Mouse (Mus musculus) kidney, postnatal 14 days (tissue): ENCODE data around the gene Olfr1510.
"Not testable (repeated sequence)": the region's sequence is repeated elsewhere in the genome, so short reads cannot be mapped to it uniquely, and the experiment has no call there.

Experiments
- DNase-seq: peaks from one replicate; pipeline ENCODE4 v3.0.0; 2022; ENCODE audit warnings: mixed read lengths

Olfr1510 gene

GRCm38 (mm10) chr14:52414273-52414672, at the start of gene Olfr1510:
Gene Olfr1510 (minus strand): TSS chr14:52414373.
- no peak for DNase-seq

- DNase-seq = no peak
These were observed 47.8 kb upstream of the Olfr1510 start for GRCm38 (mm10) chr14:52461928-52462327.

DNA sequence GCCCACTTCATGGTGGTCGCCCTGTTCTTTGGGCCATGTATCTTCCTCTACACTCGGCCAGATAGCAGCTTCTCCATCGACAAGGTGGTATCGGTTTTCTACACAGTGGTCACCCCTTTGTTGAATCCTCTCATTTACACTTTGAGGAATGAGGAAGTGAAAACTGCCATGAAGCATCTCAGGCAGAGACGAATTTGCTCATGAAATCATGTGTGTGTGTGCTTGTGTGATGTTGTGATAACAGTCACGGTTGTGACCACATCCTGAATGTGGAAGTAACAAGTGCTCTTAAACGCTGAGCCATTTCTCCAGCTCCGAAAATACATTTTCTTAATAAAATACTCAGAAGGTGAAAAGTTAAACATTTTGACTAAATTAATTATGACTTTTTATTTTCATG, 37.0 kb upstream of the Olfr1510 start:
- no peak for DNase-seq

DNA sequence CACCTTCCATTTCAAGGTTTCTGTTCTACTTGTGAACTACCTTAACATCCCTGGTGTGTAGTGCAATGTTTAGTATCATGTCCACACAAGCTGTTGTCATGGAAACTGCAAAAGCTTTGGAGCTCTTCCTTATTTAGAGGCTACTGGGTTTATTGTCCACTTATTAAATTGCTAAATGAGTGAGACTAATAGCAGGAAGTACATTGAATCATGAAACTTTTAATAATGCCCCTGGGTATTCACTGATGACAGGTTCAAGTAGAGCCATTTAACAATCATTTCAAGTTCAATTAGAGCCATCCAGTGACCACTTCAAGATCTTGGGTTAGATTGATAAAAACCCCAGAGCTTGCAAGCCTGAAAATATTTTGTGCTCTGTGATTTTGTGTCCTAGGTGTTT, 28.5 kb upstream of the Olfr1510 start, which contains the start of gene Olfr1509:
TSS of gene Olfr1509 (plus strand) at position 301 of the 400 bp plus-strand sequence.
- no peak for DNase-seq

- DNase-seq = no peak
These were observed 13.5 kb upstream of the Olfr1510 start for GRCm38 (mm10) chr14:52427686-52428085.

GRCm38 (mm10) chr14:52410142-52410919, 3.8 kb downstream of the Olfr1510 start:
- not testable (repeated sequence) for DNase-seq

DNA sequence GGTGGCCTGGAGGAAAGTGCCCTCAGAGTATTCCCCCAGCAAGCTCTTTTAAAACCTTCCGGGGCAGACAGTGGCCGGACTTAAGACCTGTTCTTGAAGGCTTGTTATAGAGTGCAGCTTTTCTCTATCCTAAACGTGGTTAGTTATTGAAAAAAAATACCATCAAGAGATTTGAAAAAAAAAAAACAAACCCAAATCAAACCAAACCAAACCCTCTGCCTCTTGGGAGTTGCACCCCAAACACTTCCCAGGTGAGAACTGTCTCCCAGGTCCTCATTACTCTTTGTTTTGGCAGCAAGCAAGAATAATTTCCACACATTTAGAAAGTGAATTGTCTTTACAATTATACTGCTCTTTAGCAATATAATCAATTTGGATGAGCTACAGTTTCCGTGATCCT, 16.9 kb downstream of the Olfr1510 start, which contains the start of gene Olfr1511:
TSS of gene Olfr1511 (minus strand) at position 101 of the 400 bp plus-strand sequence.
- DNase-seq = no peak

GRCm38 (mm10) chr14:52390084-52390848, 23.9 kb downstream of the Olfr1510 start:
- peak; percentile 1 for DNase-seq

GRCm38 (mm10) chr14:52379068-52379467, 35.1 kb downstream of the Olfr1510 start, which contains the start of gene Olfr1512:
Gene Olfr1512 (minus strand): TSS chr14:52379168.
- DNase-seq = no peak

DNA sequence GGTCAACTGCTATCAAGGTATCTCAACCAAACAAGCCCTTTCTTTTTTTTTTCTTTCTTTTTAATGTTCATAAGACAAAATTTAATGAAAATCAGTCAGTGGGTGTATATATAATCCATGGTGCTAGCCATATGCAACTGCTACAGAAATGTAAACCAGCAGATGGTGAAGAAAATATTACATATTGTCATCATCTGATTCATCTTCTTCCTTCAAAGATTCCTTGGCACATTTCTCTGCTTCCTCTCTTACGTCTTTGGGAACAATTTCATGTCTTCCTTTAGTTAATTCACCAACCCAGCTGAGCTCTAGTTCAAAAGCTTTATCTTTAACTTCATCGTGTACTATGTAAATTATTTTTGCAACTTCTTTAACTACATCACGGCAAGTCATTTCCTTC, 45.4 kb downstream of the Olfr1510 start:
- DNase-seq = no peak
